Mouse (Mus musculus) brain, embryonic 14.5 days (tissue): ENCODE results near the gene Asna1. TPM values are rescaled to one million over a fixed set of nuclear protein-coding genes. Genes with fewer than 3 reads are reported as not detected.

Experiments used
- DNase-seq: peaks from one replicate; pipeline ENCODE4 v3.0.0-alpha.2; 2011; ENCODE audit warnings: low read depth
- CTCF ChIP-seq: fragments of 200-500 bp; IDR thresholded peaks from 2 replicates; pipeline ENCODE4 v1.5.1; 2012; ENCODE audit warnings: inconsistent platforms, mild to moderate bottlenecking, moderate library complexity, borderline replicate concordance; ENCODE audit not compliant: insufficient read depth, insufficient read length; ENCODE audit errors: extremely low read depth
- POLR2A ChIP-seq: fragments of 200-500 bp; IDR thresholded peaks from 2 replicates; pipeline ENCODE4 v1.6.1; 2012; ENCODE audit warnings: mild to moderate bottlenecking, inconsistent platforms, borderline replicate concordance; ENCODE audit not compliant: poor library complexity, insufficient read depth, insufficient read length, severe bottlenecking; ENCODE audit errors: extremely low read depth
- polyA plus RNA-seq: library from polyadenylated mRNA; depleted of rRNA; stranded (reverse); fragments of >200 nt; gene quantifications from 2 replicates; pipeline ENCODE4 v1.2.3, GENCODE M21; 2012

Gene Asna1
- polyA plus RNA-seq, 1 experiment, result 224 TPM

GRCm38 (mm10) chr8:85007686-85008085, 17.4 kb downstream of the Asna1 start:
- DNase-seq, result no peak

DNA sequence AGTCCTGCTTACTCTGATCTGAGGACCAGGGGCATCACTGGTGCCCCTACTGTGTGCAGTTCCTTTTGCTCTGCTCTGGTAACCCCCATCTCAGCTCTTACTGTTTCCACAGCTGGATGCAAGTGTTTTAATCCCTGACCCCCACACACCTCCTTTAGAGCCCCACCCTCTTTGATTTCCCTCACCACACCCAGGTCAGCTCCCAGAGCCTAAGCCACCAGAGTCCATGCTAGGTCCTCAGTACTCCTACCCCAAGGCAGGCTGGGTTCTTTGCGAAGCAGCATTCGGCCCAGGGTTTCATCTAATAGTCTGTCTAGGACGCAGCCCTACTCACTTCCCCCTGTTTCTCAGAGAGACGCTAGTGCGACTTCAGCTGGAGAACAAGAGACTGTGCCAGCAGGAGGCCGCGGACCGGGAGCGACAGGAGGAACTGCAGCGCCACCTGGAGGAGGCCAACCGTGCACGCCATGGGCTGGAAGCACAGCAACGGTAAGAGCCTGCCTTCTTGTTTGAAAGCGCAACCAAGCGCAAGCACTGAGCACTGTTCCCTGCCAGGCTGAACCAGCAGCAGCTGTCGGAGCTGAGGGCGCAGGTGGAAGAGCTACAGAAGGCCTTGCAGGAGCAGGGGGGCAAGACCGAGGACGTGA, 27.3 kb downstream of the Asna1 start:
- TF ChIP-seq CTCF (peak; percentile 96), POLR2A (no peak)
- peak; percentile 96 for DNase-seq

More at GRCm38 (mm10) chr8:85007686-85008085, 17.4 kb downstream of the Asna1 start:
- TF ChIP-seq POLR2A (no peak), CTCF (peak; percentile 16; the same call in 1 of the 2 replicates)

DNA sequence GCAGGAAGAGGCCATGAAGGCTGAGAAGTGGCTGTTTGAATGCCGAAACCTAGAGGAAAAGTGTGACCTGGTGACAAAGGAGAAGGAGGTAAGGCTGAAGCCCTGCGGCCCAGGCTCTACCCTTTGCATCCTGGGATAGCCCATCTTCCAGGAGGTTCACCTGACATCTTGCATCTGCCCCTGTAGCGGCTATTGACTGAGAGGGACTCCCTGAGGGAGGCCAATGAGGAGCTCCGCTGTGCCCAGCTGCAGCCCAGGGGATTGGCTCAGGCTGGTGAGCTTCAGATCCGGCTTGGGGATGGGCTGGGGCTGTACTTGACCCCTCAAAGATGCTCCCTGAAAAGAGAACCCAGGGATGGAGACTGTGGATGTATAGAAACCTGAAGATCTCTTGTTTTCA, 28.1 kb downstream of the Asna1 start:
- TF ChIP-seq CTCF (no peak), POLR2A (no peak)
- DNase-seq, result no peak

GRCm38 (mm10) chr8:84995680-84996079, 29.4 kb downstream of the Asna1 start:
- TF ChIP-seq CTCF (no peak), POLR2A (no peak)
- peak; percentile 72 for DNase-seq

DNA sequence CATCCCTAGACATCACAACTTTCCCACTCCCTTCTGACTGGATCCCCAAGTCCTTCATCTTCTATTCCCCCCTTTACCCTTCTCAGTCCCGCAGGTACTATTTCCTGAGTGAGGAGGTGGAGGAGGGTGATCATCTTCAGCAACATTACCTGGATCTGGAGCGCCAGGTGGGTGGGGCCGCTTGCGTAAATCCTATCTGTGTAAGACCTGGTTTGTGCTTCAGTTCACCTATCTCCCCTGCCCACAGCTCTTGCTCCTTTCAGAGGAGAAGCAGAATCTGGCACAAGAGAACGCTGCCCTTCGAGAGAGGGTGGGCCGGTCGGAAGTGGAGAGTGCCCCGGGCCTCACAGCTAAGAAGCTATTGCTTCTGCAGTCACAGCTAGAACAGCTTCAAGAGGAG, 30.7 kb downstream of the Asna1 start:
- TF ChIP-seq POLR2A (no peak), CTCF (no peak)
- no peak for DNase-seq

DNA sequence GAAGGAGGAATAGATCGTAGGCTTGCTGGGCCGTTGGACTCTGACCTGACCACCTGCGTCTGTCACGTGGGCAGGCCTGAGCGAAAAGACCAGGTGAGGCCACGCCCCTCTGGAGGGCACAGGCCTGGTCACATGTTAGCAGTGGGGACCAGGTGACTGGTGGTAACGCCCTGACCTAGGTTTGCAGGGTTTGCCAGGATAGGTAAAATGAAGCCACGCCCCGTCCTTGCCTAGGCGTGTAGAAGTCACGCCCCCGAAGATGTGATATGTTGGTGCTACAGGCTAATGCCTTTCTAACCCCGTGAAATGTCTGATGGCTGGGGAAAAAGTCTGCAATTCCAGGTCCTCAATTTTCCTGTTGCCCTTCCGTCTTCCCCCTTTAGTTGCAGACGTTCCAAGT, 34.2 kb downstream of the Asna1 start:
- TF ChIP-seq POLR2A (no peak), CTCF (no peak)
- DNase-seq, result no peak

- peak; percentile 99 for DNase-seq
- TF ChIP-seq POLR2A (peak; percentile 61), CTCF (peak; percentile 94)
These were observed 34.7 kb downstream of the Asna1 start, which contains the start of gene Hook2 for GRCm38 (mm10) chr8:84990349-84990748. TSS of gene Hook2 (plus strand) at chr8:84990603.

- TF ChIP-seq CTCF, result peak; percentile 90
- TF ChIP-seq POLR2A, result 0 out of 2 replicates have a peak, but pooled peaks have one; percentile 4
- peak; percentile 94 for DNase-seq
These were observed 35.3 kb downstream of the Asna1 start for GRCm38 (mm10) chr8:84989810-84990209.

- TF ChIP-seq CTCF (no peak), POLR2A (no peak)
- no peak for DNase-seq
These were observed 35.8 kb downstream of the Asna1 start for GRCm38 (mm10) chr8:84989311-84989731.

DNA sequence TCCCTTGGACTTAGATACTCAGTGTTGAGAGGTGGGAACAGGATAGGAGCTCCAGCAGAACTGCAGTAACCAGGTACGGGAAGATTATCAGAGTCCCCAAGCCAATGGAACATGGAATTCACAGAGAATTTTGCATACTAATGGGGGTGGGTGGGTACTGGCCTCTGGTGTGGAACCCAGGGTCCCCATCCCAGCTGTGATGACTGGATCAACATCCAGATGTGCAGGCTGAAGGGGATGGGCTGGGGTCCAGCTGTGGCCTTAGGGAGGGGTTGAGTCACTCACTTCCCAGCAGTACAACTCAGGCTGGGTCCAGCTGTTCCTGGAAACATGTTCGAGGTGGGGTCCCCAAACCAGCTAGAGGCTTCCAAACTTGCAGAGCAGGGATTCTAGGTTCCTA, 37.2 kb downstream of the Asna1 start:
- TF ChIP-seq CTCF, result no peak
- no peak for TF ChIP-seq POLR2A
- DNase-seq, result no peak

DNA sequence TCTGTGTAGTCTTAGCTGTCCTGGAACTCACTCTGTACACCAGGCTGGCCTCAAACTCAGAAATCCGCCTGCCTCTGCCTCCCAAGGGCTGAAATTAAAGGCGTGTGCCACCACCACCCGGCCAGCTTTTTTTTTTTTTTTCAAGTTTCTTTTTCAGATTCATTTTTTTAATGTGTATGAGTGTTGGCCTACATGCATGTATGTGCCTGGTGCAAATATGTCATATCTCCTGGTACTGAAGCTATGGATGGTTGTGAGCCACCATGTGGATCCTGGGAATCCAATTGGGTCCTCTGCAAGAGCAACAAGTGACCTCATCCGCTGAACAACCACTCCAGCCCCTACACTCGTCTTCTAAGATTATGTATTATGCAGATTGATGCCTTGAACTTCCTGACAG, 37.7 kb downstream of the Asna1 start:
- DNase-seq, result no peak
- no peak for TF ChIP-seq CTCF
- TF ChIP-seq POLR2A, result no peak

DNA sequence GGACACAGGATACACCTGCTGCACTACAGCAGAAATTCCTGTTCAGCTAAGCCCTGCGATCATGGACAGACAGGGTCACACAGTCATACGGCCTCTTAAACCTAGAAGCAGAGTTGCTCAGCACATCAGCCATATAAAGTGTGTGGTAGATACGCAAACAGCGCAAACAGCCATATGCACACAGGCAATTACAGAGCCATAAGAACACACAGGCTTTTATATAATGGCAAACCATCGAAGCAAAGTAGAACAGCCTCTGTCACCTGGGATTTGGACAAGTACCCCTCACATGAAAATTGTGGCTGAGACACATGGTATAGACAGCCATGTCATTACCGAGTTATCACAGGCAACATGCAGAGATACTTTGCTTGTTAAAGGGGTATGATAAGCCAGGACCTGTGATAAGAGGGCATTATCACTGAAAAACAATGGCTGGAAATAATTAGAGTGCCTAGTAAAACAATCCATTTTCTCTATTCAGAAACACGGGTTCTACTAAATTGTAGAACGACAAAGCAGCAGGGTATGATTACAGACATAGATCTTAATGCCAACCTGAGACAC, 38.6 kb downstream of the Asna1 start:
- no peak for DNase-seq
- TF ChIP-seq POLR2A (no peak), CTCF (no peak)

DNA sequence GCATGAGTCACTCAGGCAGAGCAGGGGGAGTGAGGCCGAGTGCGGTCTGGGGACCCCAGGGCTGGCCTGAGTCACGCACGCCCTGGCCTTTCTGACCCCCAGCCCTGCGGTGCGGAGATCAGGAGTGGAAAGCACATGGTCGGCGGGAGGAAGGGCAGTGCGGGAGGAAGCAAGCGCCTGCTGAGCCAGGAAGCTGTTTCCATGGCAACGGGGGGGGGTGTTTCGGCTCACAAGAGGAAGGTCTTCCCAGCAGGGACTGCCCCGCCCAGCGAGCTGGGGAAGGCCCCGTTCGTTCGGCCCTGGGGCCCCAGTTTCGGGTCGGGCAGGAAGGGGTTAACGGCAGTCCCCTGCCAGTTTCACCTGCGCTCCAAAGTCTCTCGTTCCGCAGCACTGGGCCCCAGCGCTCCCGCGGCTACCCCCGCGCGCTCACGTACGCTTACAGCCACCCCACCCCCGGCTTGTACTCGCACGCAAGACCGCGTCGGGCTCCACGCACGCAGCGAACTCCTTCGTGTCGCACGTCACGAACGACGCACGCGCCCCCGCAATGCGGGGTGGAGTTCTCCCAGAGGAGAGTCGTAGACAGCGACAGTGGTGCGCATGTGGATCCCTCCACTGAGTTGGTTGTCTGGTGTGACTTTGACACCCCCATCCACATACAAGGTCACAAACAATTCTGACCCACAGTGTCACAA, 39.2 kb downstream of the Asna1 start:
- DNase-seq, result peak; percentile 93
- TF ChIP-seq POLR2A, result no peak
- TF ChIP-seq CTCF, result no peak

- DNase-seq, result no peak
These were observed 39.9 kb downstream of the Asna1 start for GRCm38 (mm10) chr8:84985049-84985683.

More at GRCm38 (mm10) chr8:84985049-84985683, 39.9 kb downstream of the Asna1 start:
- TF ChIP-seq POLR2A (no peak), CTCF (no peak)
